Mouse (Mus musculus): ENCODE measurements around the gene Slc24a2.
A peak's percentile ranks its signal among the peaks of the same experiment; 100 is the strongest.

Slc24a2 gene

DNA sequence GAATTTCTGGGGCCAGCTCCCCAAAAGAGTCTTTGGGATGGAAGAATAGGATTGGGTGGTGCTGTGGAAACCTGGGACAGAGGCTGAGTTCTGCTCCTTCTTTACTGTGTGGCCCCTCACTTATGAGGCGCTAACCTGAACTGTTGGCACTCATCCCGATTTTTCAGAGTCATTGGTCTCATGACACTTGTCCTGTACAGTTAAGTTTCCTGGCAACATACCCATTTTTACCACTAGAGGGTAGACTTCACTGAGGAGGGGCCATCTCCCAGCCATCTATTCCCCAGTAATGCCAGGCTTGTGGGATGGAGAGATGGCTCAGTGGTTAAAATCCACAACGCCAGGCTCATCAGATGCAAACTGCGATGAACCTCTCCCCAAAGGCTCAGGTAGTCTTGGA, 192.7 kb downstream of the Slc24a2 start:
- no peak for DNase-seq

GRCm38 (mm10) chr4:87036507-87036906, 193.8 kb downstream of the Slc24a2 start:
- DNase-seq = no peak

DNA sequence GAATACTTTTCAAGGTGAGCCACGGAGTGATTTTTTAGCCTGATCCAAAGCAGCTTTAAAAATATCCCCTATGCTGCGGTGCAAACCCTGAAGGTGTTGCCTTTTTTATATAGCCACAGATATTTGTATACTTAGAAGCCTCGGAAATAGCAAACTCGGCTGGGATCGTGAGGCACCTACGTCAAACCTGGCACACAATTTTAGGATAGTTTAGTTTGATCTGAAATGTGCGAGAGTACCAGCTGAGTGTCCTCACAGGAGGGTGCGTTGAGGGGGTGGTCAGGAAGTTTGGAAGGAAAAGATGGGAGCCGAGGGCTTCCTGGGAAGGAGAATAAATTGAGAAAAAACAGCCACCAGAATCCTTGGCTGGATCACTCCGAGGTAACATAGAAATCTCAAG, 194.6 kb downstream of the Slc24a2 start:
- no peak for DNase-seq

DNA sequence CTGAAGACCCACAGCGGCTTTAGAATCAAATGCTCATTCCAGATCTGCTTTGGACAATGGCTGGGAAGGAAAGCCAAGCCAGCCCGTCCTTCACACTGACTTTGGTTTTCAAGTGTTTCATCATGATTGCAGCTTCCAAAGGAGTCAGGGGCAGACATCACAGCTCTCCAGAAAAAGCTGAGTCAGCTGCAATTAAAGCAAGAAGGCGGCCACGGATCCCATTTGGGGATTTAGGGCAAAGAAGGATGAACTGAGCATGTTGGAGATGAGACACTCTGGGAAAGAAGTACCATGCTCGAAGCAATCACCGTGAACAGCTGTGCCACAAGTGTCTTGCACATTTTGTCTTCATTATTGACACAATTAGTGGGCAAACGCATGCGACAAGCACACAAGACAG, 197.6 kb downstream of the Slc24a2 start:
- DNase-seq = no peak

DNA sequence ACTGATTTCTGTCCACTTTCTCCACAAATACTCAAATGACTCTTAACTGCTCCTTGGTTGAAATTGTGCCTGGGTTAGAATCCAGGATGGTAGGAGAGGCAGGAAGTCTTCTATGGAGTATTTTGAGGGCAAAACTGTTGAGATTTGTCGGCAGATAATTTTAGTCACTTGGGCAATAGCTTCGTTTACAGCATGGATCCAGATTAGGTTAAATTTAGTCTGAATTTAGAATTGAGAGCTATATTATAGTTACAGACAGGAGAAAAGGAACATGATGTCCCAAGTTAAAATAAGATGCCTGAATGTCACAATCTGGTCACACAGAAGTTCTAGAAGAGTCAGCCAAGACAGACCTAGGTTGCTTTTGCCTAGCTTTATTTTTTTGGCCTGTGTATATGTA, 199.2 kb downstream of the Slc24a2 start:
- DNase-seq = no peak

- no peak for DNase-seq
Measured at GRCm38 (mm10) chr4:87026311-87027151, 203.7 kb downstream of the Slc24a2 start.

- DNase-seq = no peak
Measured at GRCm38 (mm10) chr4:87024556-87024955, 205.7 kb downstream of the Slc24a2 start.

DNA sequence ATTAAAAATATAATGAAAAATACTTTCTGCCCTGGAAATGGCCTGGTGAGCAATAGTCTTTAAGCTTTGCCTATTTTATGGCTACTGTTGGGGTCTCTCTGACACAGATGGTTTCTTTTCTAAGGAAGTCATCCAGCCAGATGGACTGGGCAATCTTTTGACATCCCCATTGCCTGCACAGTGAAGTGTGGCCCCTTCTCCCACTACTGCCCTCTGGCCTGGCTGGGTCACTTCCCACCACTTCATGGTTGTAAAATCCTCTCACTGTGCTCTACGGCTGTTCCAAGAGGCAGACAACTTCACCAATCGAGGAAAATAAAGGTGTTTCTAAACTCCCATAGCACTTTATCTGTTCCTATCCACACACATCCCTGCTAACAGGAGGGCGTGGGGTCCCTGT, 208.7 kb downstream of the Slc24a2 start:
- no peak for DNase-seq

DNA sequence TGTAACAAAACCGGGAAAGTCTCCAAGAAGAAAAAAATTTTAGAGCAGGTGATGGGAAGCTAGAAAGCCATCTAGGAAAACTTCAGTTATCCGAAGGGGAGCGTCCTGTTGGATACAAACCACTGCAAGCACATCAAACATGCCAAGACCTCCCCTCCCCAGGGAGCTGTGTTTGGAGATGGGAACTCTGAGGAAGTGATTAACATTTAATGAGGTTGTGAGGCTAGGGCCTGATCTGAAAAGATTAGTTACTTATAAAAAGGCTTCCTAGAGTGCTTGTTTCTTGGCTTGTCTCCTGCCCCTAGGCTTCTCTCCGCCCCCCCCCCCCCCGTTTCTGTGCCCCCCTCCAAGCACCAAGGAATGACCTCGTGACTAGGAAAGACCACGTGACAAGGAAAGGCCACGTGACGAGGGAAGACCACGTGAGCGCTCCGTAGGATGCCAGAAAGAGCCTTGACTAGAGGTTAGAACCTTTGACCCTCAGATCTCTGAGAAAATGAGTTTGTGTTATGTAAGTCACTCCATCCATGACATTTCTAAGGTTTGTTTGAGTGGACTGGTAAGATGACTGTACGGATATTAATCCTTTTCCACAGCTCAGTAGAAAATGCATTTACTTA, 210.7 kb downstream of the Slc24a2 start:
- no peak for DNase-seq

GRCm38 (mm10) chr4:87018073-87018997, 211.9 kb downstream of the Slc24a2 start:
- no peak for DNase-seq

- no peak for DNase-seq
Measured at GRCm38 (mm10) chr4:87017464-87017863, 212.8 kb downstream of the Slc24a2 start.

GRCm38 (mm10) chr4:87015746-87016145, 214.5 kb downstream of the Slc24a2 start:
- DNase-seq = no peak

- DNase-seq = no peak
Measured at GRCm38 (mm10) chr4:87013721-87014620, 216.3 kb downstream of the Slc24a2 start.

DNA sequence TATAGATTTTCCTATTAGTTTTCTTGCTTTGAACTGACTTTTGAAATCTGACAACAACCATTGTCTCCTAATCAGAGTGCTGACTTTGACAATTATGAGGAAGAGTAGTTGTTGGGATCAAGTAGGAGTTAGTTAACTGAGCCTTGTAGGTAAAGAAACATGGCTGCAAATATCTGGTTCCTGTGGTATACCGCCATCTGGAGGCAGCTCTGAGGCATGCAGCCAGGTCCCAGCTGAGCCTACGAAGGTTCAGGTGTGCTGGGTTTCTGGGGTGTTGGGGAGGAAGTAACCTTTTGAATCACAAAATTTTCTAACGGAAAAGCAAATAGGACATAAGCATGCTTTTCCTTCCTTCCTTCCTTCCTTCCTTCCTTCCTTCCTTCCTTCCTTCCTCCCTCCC, 237.8 kb downstream of the Slc24a2 start:
- no peak for DNase-seq

- no peak for DNase-seq
Measured at GRCm38 (mm10) chr4:86989301-86989700, 241.0 kb downstream of the Slc24a2 start.

DNA sequence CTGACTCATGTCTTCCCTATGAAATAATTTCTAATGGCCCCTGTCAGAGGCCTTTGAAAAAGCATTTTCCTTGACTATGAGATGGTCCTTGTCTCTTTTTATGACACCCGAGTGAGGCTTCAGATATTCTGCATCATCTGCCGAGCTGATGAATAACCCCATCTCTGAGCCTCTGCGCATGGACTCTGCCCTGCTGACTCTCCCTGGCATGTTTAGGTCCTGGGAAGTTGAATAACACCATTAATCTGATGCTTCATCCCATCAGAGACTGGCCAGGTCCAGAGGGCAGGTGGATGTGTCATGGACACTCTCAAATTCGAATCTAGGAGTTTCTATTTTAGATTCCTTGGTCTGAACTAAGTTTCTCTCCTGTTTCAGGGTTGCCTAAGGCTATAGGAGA, 242.4 kb downstream of the Slc24a2 start:
- DNase-seq = peak; percentile 6 to 23

DNA sequence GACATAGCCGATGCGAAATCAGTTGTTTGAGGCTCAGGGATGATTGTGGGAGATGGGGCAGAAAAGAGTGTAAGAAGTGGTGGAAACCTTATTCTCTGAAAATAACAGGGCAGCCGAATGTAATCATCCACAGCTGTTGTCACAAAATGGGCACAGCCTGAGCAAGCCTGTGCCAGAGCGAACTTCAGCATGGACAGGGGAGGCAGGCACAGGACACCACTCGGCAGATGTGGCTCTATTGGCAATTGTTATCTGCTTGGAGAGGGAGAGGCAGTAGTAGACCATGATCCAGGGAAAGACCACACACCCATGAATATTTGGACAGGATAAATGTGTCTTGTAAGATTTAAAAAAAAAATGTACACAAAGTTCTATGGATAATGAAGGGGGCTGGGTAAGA, 253.0 kb downstream of the Slc24a2 start:
- DNase-seq = no peak

DNA sequence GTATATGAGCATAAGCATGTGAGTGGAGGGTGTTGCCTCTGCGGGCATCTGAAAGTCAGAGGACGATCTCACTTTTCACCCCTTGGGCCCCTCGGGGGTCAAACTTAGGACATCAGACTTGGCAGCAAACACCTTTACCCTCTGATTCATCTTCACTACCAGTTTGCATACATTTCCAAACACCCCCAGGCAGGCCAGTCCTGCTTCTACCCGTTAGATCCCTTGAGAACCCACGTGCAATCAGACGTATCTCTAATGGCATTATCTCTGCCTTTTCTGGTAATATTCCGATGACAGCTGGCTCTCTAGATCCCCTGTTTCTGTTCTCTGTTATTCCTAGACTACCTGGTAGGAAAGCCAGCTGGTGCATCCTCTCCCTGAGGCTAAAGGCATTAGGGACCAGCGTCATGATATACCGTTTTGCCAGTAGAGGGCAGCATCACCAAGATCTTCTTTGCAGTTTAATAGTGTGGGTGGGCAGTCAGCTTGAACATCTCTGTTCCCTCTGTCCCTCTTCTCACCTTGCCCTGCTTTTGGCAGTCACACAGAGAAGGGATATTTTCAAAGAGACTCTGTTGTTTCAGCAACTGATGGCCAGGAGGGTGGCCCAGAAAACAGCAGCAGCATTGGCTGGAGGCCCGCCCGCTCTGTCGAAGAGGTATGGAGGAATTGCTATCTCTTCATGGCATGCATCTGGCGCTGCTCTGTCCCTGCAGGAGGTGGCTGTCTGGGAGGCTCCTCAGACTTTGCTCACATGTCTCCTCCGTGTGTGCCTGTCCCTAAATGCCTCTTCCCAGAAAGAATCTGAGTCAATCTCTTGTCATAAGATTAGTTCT, 272.5 kb downstream of the Slc24a2 start:
- DNase-seq = peak; percentile 69 to 72

DNA sequence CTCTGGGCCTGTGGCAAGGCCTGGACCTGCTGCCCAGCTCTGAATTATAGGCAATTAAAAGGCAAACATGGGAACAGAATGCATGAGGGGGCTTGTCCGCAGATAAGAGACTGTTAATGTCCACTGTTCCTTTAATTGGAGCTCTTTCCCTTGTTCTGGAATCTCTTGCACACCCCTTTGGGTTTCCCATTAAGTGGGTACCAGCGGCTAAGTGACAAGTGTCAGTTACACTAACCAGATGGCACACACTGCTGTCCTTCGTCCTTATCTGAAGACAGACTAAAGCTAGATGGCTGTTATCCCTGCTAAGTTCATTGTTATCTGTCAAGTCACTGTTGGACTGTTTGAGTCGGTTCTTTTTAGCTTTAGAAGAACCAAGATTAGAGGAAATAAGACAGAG, 274.8 kb downstream of the Slc24a2 start:
- DNase-seq = no peak

GRCm38 (mm10) chr4:86953519-86953918, 276.8 kb downstream of the Slc24a2 start:
- DNase-seq = peak; percentile 17 to 22

DNA sequence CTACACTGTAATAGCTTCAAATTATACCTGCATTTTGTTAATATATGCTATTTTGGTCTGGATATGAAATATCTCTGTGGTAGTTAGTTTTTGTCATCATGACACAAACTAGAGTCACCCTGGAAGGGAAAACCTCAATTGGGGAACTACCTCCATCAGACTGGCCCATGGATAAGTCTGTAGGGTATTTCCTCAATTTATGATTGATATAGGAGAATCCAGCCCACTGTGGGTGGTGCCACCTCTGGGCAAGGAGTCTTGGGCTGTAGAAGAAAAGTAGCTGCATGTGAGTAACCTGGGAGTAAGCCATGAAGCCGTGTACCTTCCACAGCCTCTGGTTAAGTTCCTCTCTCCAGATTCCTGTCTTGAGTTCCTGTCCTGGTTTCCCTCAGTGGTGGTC, 281.5 kb downstream of the Slc24a2 start:
- DNase-seq = no peak

Data from kidney, postnatal 4 days (tissue).